Mouse (Mus musculus) small intestine, adult 2 months (tissue): Measurements from ENCODE around the gene Anxa4.

Experiments
- CTCF ChIP-seq: fragments of 200-500 bp; IDR thresholded peaks from 2 replicates; pipeline ENCODE4 v1.5.1; 2012; ENCODE audit warnings: low read depth, mild to moderate bottlenecking, control low read depth, inconsistent platforms, low read length, moderate library complexity, mixed read lengths; ENCODE audit not compliant: insufficient replicate concordance, insufficient read length; ENCODE audit errors: extremely low read depth
- POLR2A ChIP-seq: fragments of 200-500 bp; IDR thresholded peaks from 2 replicates; pipeline ENCODE4 v1.6.1; 2012; ENCODE audit warnings: low read depth, mild to moderate bottlenecking, control low read depth, inconsistent platforms, low read length, moderate library complexity

DNA sequence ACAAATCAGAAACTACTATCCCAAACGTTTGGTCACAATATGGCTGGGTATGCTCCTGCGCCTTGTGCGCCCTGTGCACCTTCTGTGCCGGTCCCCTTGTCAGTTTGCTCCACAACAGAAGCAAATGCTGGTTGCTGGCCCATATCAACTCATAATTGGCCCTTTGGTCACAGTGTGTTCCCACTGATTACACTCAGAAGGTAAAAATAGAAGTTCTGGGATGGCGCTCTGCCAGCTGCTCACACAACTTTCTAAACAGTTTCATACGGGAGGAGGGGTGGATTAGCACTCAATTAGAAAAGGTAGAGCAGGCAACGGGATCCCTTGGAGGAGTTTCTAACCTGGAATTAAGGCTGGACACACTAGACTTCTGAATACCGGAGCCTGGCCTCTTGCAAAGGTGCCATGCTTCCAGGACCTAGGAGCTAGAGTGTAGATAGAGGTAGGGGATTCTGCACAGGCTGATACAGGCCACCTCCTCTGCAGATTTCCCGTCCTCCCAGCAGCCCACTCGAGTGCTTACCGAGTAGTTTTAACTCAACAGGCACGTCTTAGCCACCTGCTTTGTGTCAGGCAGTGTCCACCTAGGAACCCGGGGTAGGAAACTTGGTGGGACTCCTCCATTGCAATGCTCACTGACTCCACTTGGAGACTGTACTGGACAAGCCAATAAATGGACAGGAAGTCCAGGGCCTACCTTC is 39.6 kb upstream of the Anxa4 start:
- TF ChIP-seq POLR2A (no peak), CTCF (no peak)
